7 mouse cellular contexts compared by ENCODE assay signal in genomic region chr8:116143687-116144573, GRCm38 (mm10).
DNase-seq lines count a peak whose midpoint lies in the region; ATAC-seq and TF ChIP-seq lines count a peak whose summit lies in the region.

No protein-coding gene starts in this region.

- peak; percentile 5 for DNase-seq in T-cell, adult 2 months (ENCODE audit: low spot score)
- DNase-seq in cerebellum, adult 2 months = peak; percentile 75 to 83
- DNase-seq in hindbrain, postnatal 0 days (ENCODE audit: low spot score) = peak; percentile 78
- peak; percentile 44 to 52 for DNase-seq in layer of hippocampus, postnatal 36 days
- peak; percentile 43 for DNase-seq in mesoderm, embryonic 11.5 days (ENCODE audit: low read depth, low spot score)

- WGBS in cerebellum, adult 2 months = 24% methylated on average over 13 of the region's 13 CpGs
- WGBS in hindbrain, postnatal 0 days = 28% methylated on average over 13 of the region's 13 CpGs

- no peak overlapping the region for H3K27ac ChIP-seq in cerebellum, adult 2 months (ENCODE audit: insufficient read depth, low read length)
- H3K27ac ChIP-seq in hindbrain, postnatal 0 days = no peak overlapping the region
- no peak overlapping the region for H3K27ac ChIP-seq in testis, adult 2 months (ENCODE audit: control insufficient read depth, insufficient read depth, low read depth, low read length)

- no peaks in the 10 kb centered on the region for H3K9me3 ChIP-seq in hindbrain, postnatal 0 days (ENCODE audit: low read length)

- no peak for TF ChIP-seq POLR2A in cerebellum, adult 2 months (IDR thresholded peaks at IDR 0.05; ENCODE audit: borderline replicate concordance, insufficient read depth, low read length)
- no peak for TF ChIP-seq POLR2A in testis, adult 2 months (IDR thresholded peaks at IDR 0.05; ENCODE audit: control insufficient read depth, low read depth, low read length)

- H3K36me3 ChIP-seq in hindbrain, postnatal 0 days (ENCODE audit: insufficient read depth, low read length) = no peaks in the 10 kb centered on the region
- H3K36me3 ChIP-seq in testis, adult 2 months (ENCODE audit: control insufficient read depth, insufficient read depth, low read length) = no peaks in the 10 kb centered on the region

- H3K9ac ChIP-seq in hindbrain, postnatal 0 days (replicated peaks; ENCODE audit: low read length) = no peak overlapping the region

- TF ChIP-seq CTCF in cerebellum, adult 2 months (IDR thresholded peaks at IDR 0.05; ENCODE audit: borderline replicate concordance, insufficient read depth, low read depth, low read length) = peak; percentile 74; the same call in 1 of the 2 replicates
- peak; percentile 74 for TF ChIP-seq CTCF in hindbrain, postnatal 0 days (IDR thresholded peaks at IDR 0.05; ENCODE audit: low read depth)
- peak; percentile 40; the same call in 1 of the 2 replicates for TF ChIP-seq CTCF in testis, adult 2 months (IDR thresholded peaks at IDR 0.05; ENCODE audit: control insufficient read depth, insufficient read depth, insufficient replicate concordance, low read depth, low read length)

- ATAC-seq in frontal cortex, adult (ENCODE audit: low TSS enrichment) = peak; percentile 85
- ATAC-seq in hindbrain, postnatal 0 days = 0 out of 2 replicates have a peak, but pooled peaks have one; percentile 10

- H3K27me3 ChIP-seq in cerebellum, adult 2 months (ENCODE audit: control insufficient read depth, insufficient read depth, low read length) = 0 out of 2 replicates have a peak, but pooled peaks cover 1% of the 10 kb centered on the region
- H3K27me3 ChIP-seq in hindbrain, postnatal 0 days (ENCODE audit: insufficient read depth, low read length) = no peaks in the 10 kb centered on the region
- no peaks in the 10 kb centered on the region for H3K27me3 ChIP-seq in testis, adult 2 months (ENCODE audit: control insufficient read depth, insufficient read depth, low read length)

- no peak overlapping the region for H3K4me3 ChIP-seq in cerebellum, adult 2 months (replicated peaks; ENCODE audit: insufficient read depth, low read depth, low read length)
- H3K4me3 ChIP-seq in hindbrain, postnatal 0 days (ENCODE audit: low read length) = no peak overlapping the region
- H3K4me3 ChIP-seq in testis, adult 2 months (ENCODE audit: control insufficient read depth, low read depth, low read length) = no peak overlapping the region

- H3K4me1 ChIP-seq in cerebellum, adult 2 months (ENCODE audit: control insufficient read depth, insufficient read depth, low read length) = peaks cover 3% of the 10 kb centered on the region; the same call in 1 of the 2 replicates
- H3K4me1 ChIP-seq in hindbrain, postnatal 0 days (ENCODE audit: insufficient read depth, low read length) = no peaks in the 10 kb centered on the region
- H3K4me1 ChIP-seq in testis, adult 2 months (ENCODE audit: control insufficient read depth, insufficient read depth, low read length) = no peaks in the 10 kb centered on the region

- no peak overlapping the region for H3K4me2 ChIP-seq in hindbrain, postnatal 0 days (ENCODE audit: low read depth, low read length)

Comparison
In these comparisons a context has a peak if more than half of its experiments do, and no peak if none do; other contexts are left out.
1. DNase-seq: peak in every context shown above with its lines; median percentile 79 in cerebellum, adult 2 months; 78 in hindbrain, postnatal 0 days; 48 in layer of hippocampus, postnatal 36 days; 43 in mesoderm, embryonic 11.5 days; 5 in T-cell, adult 2 months.